Mouse (Mus musculus): ENCODE data around the gene Sipa1l2.

DNA sequence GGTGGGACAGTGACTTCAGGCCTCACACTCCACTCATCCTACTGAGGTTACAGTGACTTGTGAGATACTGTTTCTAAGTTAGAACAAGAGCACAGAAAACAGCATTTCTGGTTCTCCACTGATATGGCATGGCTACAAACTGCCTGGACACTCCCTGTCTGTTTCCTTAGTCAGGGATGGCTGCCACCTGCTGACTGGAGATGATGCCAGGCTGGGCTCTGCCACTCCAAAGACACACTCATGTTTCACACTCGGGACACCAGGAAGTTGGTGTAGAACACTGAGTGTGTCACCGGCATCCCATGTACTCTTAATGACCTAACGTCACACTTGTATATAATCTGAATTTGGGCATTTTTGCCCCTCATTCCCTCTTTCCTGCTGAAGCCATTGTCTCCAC, 22.3 kb downstream of the Sipa1l2 start:
- TF ChIP-seq CTCF (conservative IDR thresholded peaks at IDR 0.05; ENCODE audit: low read length) (no peak), NANOG (IDR thresholded peaks at IDR 0.05; ENCODE audit: borderline replicate concordance, low read length) (no peak)
